Mouse (Mus musculus): ENCODE results near the gene Snx11.
"Not testable (repeated sequence)": the region's sequence is repeated elsewhere in the genome, so short reads cannot be mapped to it uniquely, and the experiment has no call there.

Gene Snx11

DNA sequence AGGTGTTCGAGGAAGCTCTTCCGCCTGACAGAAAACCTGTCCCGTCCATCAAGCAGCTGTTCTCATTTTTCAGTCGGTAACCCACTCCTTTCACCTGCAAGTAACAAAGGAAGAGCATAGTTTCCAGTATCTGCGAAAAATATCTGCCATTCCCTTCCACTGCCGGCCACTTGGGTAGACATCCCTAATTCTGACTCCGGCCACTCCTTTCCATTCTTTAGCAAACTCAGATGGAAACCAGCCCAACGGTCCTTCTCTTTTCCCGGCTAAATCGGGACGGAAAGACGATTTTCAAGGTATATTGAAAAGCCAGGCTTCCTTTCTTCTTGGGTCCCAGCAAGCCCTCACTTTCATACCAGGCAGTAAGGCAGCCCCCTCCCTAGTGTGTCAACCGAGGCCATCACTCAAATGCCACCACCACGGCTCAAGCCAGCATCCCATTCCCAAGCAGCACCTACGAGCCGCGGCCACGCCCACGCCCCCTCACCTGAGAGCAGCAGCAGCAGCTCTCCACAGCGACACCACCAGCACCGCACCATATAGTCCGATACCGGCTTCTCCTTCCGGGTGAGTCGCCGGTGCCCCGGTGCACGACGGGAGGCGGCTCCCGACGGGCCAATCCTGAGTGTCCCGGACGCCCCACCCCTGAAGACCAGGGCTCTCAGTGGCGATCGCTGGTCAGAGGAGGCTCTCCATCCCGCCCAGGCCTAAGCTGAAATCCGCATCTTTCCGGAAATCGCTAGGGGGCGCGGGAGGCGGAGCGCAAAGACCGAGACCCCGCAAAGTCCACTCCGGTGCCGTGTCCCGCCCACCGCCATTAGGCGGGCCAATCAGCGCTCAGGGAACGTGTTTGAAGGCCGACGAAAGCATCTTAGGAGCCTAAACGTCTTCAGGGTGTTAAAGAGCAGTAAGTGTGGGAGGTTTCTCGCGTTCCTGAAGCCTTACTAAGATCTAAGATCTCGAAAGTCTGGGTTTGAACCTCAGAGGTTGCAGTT, at the start of gene Snx11:
Gene Snx11 (minus strand): TSS at position 592 of the 995 bp plus-strand sequence.
- peak; percentile 97 for DNase-seq (ENCODE audit: low spot score)

DNA sequence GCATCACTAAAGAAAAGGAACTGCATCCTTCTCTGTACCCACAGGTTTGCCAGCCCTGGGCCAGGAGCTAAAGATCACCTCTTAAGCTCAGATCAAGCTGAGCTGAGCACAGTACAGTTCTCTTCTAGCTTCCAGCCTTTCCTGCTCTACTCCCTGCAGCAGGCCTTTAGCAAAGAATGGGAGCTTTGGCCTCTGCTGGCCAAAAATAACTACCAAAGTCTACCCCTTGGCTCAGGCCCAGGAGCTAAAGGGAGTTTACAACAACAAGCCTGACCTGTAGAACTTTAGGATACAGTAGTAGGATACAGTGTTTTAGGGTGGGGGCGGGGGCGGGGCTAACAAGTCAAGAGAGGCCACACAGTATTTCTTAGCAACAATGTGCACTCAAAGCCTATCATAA, 49.1 kb upstream of the Snx11 start:
- DNase-seq (ENCODE audit: low spot score), result no peak

DNA sequence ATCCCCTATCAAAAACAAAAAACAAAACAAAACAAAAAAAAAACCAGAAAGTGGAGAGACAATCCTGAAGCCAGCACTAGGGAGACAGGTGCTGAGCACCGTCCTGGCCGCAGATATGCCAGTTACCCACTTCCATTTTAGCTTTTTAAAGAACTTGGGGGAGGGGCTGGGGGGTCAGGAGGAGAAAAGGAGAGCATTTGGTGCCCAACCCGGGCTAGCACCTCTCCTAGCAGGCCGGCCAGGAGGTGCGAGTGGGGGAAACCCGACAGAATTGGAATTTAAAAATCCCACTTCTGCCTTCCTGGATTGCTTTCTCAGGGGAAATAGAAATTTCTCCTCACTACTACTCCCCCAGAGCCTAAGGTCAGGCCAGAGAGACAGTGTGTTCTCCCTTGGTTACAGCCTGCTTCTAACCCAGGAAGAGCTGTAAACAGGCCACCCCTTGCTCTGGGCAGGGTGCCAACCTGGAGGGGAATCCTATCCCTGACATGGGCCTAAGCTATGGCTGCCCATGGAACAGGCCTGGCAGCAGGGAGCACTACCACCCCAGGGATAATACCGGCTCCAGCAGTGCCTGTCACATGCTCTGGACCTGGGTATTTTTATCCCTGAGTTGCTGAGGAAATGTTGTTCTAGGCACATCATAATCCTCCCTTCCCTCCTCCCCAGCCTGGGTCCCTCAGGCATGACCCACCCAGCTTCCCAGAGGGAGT, 47.6 kb upstream of the Snx11 start:
- peak; percentile 88 for DNase-seq (ENCODE audit: low spot score)

DNA sequence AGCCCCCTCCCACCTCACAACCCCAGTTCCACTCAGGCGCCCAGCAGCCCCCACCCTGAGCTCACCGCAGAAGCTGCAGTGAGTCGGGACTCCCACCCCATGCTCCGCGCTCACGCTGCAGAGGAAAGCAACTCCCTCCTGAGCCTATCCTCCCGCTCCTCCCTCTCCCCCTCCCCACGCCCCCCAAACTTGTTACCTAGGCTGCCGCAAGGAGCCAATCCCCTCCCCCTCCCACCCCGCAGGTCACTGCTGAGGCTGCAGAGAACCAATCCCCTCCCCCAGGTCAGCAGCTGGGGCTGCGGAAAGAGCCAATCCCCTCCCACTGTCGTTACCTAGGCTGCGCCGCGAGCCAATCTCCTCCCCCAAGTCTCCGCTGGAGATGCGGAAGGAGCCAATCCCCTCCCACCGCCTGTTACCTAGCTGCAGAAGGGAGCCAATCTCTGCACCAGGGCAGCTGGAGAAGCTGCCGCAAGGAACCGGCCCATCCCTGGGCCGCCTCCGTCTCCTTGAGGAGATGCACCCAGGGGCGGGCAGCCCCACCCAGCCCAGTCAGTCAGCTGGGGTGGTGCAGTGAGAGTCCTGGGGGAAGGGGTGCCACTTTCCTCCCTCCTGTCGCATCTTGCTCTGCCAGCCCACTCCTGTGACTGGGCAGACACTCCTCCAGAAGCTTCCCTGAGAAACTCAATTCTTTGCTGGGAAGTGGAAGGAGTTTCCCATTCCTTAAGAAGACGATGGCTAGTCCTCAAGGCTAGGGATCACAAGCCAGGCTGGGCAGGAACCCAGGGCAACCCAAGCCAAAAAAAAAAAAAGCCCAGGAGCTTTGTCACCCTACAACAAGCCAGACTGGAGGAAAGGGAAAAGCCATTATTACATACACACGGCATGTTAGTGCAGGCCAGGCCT, 46.8 kb upstream of the Snx11 start:
- DNase-seq (ENCODE audit: low spot score), result peak; percentile 91

DNA sequence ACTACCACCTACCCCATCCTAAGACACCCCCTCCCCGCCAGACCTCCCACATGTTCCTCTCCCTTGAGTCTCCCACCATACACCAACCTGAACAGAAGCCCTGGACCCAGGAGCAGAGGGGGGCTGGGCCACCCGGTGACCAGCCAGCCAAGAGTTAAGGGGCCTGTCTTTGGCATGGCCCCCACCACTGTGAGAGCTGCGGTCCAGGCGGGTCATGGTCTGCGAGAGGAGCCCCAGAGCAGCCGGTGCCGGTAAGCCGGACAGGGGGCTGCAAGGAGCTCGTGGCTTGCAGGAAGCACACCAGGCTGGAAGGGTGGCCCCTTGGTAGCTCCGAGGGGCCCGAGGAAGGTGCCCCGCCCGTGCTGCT, 46.1 kb upstream of the Snx11 start:
- no peak for DNase-seq (ENCODE audit: low spot score)

DNA sequence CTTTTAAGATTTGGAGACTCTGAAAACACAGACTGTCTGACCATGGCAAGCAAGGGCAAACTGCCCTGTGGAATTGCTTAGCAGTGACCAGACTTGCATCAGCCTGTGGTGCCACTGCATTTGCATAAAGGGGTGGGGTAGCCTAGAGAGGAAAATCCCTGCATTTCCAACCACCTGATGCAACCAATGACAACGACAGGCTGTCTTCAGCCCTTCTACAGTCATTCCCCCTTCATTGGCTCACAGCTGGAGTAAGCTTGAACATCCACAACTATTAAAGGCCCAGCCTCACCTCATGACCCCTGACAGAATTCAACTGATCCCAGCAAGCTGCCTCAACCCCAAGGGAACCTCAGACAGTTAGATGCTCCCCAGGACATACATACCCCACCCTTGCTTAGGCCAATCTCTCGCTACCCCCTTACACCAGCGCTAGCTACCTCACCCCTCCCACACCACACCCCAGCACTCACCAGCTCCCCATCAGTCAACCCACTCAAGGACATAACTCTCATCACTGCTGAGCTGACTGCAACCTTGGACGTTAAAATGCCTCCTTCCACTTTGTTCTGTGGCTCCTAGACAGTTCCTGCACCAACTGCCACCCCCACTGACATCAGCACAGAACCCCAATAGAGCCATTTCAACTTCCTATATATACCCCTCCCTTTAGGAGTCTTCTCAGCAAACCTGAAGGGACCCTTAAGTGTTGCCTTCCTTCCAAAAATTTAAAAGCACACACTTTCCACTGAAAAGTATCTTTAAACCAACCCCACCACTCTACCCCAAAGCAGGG, 45.5 kb upstream of the Snx11 start:
- DNase-seq (ENCODE audit: low spot score), result no peak

DNA sequence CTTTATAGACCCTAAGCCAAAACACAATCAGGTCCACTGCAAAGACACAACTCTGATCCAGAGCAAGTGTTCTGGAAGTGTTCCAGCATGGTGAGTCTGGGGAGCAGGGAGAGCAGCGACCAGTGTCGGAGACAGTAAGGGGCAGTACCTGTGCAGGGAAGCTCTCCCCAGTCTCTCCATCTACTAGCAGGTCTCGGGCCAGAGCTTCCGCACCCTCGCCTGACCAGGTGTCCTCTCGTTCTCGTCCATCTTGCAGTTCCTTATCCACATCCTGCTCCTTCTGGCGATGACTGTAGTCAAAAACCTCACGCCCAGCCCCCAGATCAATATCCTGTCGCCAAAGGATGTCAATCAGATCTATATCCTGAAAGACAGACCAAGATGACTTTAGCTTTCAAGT, 44.6 kb upstream of the Snx11 start:
- DNase-seq (ENCODE audit: low spot score), result no peak

DNA sequence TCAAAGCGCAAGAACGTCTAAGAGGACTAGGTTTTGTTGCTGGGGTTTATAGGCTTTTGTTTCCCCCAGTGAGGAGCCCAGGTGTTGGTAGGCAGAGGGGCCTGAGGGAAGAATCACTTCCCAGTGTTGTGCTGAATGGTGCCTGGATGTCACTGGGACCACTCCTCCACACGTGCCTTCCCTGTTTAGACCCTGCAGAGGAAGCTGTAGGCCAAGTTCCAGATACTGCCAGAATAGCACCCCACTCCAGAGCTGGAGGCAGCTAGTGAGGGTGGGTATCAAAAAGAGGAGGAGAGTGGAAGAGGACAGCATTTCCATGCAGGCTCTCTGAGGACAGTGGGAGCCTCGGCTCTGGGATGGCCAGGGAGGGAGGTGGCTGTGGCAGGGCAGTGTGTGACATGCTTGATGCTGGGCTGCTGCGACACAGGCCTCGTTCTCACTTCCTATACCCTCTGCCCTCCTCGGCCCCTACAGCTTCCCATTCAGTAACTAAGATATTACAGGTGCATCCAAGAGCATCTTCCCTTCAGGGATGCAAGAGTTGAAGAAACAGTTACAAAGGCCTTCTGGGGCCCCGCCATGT, 40.9 kb upstream of the Snx11 start:
- DNase-seq (ENCODE audit: low spot score), result no peak

DNA sequence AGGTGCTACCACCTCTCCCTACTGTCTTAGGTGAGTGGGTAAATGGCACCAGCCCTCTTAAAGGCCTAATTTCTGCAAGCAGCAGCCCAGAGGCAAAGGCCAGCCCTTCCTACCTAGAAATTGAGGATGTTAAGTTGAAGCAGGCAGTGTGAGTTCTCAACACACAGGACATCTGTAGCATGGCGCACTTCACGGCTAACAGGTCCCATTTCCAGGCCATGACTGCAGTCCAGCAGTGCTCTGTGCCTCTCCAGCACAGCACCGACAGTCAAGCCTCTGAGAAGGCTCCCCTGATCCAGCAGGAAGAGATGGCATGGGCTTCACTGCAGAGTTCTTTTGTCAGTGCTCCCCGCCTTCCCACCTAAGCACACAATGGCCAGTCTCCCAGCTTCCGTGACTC, 39.6 kb upstream of the Snx11 start:
- no peak for DNase-seq (ENCODE audit: low spot score)

DNA sequence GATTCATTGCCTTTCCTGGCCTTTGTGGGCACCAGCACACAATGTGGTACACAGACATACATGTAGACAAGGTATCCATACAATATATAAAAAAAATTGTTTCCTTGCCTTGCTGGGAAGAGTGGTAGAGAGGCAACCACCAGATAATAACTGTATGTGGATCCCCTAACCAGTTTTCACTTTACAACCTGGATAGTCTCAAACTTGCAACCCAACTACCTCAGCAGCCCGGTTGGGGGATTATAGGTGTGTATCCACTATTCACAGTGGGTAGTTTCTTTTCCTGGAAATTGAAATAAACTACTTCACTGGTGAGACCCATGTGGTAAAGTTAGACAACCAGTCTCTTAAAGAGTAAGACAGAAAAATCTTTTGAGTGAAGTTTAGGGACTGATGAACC, 39.1 kb upstream of the Snx11 start:
- no peak for DNase-seq (ENCODE audit: low spot score)

DNA sequence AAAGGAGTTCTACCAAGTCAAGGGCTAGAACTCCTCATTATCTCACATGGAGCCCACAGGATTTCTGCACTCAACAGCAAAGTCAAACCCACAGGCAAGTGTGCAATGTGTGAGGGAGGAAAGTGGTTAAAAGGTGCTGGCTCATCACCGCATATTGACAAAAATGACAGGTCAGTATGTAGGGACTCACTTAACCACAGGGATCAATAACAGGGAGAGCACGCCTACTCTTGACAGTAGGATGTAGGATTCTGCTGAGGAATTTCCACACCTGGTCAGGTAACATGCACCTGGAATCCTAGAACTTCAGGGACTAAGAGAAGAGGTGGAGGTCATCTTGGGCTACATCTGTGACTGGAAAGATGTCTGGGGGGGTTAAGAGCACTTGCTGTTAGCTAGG, 38.5 kb upstream of the Snx11 start:
- DNase-seq (ENCODE audit: low spot score), result no peak

DNA sequence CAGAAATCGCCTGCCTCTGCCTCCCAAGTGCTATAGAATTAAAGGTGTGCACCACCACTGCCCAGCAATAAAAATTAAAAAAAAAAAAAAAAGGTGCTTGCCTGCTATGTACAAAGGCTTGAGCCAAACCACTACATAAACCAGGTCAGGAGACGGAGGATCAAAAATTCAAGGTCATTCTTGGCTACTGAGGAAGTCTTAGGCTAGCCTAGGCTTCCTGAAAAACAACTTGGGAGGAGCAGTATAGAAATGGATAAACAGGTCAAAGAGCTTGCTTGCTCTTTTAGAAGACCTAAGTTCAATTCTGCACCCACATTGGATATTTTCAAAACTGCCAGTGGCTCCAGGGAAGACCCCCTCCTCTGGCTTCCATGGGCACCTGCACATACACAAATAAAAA, 37.1 kb upstream of the Snx11 start:
- DNase-seq (ENCODE audit: low spot score), result no peak

DNA sequence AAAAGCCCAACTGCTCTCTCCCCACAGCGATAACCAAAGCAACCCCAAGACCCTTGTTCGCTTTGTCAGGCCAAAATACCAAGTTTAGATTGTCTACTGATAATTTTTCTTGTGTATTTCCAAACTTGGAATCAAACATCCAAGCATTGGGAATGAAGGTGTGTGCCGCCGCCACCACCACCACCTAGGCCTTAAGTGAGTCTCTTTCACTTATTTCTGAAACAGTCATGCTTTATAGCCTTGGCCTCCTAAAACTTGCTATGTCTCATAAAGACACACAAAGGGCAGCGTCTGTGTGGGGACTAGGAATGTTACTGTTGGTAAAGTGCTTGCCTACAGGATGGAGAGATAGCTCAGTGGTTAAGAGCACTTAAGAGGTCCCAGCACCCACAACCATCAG, 36.6 kb upstream of the Snx11 start:
- DNase-seq (ENCODE audit: low spot score), result no peak

DNA sequence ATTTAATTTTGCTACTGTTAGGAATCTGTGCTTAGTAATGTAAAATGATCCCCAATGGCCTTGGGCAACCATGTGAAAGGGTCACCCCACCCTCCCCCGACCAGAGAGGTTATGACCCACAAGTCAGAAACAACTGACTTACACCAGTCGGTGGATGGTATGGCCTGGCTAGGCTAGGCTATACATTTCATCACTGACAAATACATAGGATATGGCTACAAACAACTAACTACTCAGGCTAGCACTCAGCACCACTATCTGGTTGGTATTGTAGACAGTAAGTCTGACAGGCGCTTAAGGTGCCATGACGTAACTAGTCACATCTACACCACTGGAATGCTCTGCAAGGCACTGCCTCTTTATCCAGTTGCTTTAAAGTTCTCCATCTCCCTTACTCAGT, 36.1 kb upstream of the Snx11 start:
- DNase-seq (ENCODE audit: low spot score), result no peak

DNA sequence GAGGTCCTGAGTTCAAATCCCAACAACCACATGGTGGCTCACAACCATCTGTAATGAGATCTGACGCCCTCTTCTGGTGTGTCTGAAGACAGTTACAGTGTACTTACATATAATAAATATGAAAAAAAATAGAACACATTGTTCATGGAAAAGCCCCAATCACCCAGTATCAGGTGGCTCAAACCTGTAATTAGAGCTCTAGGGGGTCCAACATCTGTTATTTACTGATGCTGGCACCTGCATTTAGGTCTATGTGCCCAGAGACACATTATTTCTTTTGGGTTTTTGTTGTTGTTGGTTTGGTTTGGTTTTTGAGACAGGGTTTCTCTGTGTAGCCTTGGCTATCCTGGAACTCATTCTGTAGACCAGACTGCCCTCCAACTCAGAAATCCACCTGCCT, 33.8 kb upstream of the Snx11 start:
- not testable (repeated sequence) for DNase-seq (ENCODE audit: low spot score)

DNA sequence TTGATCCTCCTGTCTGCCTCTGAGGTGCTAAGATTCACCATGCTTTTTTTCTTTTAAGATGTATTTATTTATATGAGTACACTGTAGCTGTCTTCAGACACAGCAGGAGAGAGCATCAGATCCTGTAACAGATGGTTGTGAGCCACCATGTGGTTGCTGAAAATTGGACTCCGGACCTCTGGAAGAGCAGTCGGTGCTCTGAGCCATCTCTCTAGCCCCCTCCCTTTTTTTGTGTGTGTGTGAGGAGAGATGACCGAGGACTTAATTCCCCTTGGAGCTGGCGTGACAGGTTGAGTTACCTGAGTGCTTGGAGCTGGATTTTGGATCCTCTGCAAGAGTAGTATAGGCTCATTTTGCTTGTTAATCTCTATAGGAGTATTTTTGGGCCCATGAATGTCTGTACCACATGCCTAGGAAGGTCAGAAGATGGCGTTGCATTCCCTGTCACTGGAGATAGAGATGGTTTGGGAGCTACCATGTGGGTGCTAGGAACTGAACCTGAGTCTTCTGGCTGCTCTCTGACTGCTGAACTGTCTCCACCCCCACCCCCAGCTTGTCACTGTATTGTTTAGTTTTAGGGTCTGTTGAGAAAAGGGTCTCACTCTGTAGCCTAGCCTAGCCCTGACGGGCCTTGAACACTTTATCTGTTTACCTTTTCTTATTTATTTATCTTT, 32.3 kb upstream of the Snx11 start:
- no peak for DNase-seq (ENCODE audit: low spot score)

DNA sequence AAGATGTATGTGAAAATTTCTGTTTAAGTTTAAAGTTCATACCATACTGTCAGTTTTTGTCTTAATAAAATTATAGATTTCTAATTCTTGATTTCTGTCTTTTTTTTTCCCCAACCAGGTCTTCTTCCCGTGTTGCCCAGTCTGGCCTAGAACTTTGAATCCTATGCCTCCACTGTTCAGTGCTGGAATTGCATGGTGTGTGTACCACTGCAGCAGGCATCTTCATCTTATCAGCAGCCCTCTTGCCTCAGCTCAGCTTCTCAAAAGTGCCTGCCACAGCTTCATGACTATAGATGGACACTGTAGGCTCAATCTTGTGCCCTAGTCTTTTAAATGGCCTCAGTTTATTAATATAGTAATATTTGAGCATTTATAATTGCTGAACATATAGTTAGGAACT, 30.7 kb upstream of the Snx11 start:
- no peak for DNase-seq (ENCODE audit: low spot score)

DNA sequence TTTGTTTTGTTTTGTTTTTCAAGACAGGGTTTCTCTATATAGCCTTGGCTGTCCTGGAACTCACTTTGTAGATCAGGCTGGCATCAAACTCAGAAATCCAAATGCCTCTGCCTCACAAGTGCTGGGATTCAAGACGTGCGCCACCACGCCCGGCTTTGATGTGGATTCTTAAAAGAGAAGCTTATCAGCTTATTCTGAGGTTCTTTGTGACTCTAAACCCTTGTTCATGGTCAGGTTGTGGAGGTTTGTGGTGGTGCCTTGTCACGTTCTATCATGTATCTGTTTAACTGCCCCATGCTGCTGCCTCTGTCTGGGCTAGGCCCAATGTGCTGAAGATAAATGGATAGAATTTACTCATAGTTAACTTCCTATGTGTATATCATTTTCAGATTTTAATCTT, 28.2 kb upstream of the Snx11 start:
- DNase-seq (ENCODE audit: low spot score), result no peak

DNA sequence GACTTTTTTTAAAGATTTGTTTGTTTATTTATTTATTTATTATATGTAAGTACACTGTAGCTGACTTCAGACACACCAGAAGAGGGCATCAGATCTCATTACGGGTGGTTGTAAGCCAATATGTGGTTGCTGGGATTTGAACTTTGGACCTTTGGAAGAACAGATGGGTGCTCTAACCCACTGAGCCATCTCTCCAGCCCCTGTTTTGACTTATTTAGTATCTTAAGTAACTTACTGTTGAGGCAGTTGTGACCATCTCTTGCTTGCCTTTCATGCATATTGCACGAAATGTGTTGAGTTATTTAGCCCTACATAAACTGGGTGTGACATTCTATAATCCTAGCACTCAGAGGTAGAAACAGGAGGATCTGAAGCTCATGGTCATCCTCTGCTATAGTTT, 22.2 kb upstream of the Snx11 start:
- no peak for DNase-seq (ENCODE audit: low spot score)

DNA sequence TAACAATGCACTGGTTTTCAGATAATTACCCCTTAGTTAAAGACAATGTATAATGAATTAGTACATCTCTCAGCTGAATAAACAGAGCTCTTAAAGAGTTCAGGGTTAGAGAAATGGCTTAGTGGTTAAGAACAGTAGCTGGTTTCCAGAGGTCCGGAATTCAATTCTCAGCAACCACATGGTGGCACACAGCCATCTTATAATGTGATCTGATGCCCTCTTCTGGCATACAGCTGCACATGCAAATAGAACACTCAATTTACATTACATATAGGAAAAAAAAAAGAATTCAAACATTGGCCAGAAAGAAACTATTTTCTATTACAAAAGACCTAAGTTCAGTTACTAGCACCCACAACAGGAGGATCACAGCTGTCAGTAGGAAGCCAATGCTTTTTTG, 19.2 kb upstream of the Snx11 start:
- no peak for DNase-seq (ENCODE audit: low spot score)

DNA sequence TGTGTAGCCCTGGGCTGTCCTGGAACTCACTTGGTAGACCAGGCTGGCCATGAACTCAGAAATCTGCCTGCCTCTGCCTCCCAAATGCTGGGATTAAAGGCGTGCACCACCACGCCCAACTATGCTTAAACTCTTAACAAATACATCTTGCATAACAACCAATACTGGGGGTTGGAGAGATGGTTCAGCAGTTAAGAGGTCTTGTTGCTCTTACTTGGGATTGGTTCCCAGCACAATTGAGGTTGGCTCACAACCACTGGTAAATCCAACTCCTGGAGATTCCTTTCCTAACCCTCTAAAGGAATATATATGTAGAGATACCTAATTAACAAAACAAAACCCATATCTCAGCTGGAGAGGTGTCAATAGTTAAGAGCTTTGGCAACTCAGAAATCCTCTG, 18.7 kb upstream of the Snx11 start:
- no peak for DNase-seq (ENCODE audit: low spot score)

Data from testis, postnatal 14 days (tissue).